Mouse (Mus musculus): ENCODE measurements around the gene Mylk.
"Not testable (repeated sequence)": the region's sequence is repeated elsewhere in the genome, so short reads cannot be mapped to it uniquely, and the experiment has no call there.

Gene Mylk

DNA sequence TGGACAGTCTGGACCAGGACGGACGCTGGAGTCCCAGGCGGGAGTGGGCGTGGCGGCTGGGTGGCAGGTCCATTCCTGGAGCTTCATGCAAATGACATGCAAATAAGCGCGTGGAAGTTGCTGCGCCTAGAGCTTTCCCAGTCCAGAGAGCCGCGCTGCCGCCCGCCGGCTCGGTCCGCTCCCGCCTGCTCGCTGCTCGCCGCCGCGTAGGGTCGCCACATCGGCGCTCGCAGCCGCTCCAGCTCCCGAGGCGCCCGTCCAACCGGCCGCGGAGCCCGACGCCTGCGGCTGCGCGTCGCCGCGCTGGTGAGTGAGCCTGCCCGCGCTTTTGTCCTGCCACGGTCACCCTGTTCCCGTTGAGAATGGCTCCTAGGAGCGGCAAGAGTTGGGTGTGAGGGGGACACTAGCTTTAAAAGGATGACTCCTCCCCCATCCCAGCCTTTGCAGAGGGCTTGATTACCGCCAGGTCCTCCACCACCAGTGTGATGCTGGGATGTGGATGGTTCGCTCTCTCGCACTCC, at the start of gene Mylk:
Gene Mylk, plus strand, starts transcription at position 146 of the 521 bp plus-strand sequence.
- DNase-seq (ENCODE audit: extremely low read depth, low read depth, low spot score) = no peak

DNA sequence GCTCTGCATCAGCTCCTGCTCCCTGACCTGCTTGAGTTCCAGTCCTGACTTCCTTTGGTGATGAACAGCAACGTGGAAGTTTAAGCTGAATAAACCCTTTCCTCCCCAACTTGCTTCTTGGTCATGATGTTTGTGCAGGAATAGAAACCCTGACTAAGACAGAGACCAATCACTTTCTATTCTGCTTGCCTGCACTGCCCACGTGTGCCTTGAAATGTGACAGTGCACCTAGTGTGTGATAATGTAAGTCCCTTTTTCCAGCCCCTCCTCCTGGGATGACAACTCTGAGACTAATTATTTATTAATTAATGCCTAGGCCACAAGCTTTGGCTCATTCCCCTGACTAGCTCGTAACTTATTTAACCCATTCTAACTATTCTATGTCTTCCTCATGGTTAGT, 46.3 kb upstream of the Mylk start:
- DNase-seq (ENCODE audit: extremely low read depth, low read depth, low spot score) = not testable (repeated sequence)

DNA sequence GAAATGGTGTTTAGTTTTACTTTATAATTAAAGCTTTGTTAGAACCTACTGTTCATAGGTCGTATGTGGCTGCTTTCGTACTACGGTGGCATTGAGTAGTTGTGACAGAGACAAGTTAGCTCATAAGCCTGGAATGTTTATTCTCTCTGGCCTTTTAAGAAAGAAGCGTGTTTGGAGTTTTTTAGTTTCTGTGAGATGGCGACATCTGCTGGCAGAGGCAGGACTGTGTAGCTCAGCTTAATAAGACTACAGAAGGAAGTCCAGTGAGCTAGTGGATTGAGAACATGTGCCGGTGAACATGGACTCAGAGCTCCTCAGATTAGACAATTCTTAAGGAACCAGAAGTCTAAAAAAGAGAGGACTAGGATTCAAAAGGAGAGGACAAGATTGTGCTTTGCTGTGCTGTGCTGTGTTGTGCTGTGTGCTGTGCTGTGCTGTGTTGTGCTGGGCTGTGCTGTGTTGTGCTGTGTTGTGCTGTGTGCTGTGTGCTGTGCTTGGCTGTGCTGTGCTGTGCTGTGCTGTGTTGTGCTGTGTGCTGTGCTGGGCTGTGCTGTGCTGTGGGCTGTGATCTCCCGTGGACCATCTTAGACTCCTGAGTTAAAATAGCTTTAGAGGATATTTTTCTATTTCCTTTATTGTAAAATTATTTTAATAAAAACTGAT, 44.7 kb upstream of the Mylk start:
- peak; percentile 23 for DNase-seq (ENCODE audit: extremely low read depth, low read depth, low spot score)

DNA sequence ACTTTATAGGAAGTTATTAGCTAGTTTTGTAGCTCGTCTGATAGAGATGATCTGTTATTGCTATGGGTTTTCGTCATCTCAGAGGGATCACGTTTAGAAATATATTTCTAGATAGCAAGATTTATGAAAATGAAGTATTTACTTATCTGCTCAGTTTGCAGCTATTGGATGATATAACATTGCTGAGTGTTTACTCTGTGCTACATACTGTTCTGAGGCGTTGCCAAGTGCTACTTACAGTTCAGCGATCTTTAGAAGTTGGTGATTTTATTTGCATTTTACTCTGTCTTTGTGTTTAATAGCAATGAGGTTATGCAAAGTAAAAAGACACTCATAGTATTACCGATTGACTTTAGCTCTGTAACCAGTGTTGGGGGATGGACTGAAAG, 44.2 kb upstream of the Mylk start:
- no peak for DNase-seq (ENCODE audit: extremely low read depth, low read depth, low spot score)

DNA sequence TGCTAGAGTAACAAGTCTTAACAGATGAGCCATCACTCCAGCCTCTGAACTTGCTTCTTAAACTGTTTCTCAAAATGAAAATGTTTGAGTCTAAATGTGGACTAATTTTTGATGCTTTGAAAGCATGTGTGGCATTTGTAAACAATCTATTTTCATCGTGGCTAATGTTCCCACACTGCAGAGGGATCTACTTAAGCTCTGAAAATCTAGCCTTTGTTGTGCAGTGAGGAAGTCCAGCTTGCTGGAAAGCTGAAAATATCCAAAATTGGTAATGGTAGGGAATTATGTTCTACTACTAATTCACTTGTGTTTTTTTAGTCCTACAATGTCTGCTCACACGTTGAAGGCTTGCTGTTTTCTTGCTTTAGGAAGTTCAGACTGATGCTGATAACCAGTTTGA, 39.0 kb upstream of the Mylk start:
- DNase-seq (ENCODE audit: extremely low read depth, low read depth, low spot score) = no peak

DNA sequence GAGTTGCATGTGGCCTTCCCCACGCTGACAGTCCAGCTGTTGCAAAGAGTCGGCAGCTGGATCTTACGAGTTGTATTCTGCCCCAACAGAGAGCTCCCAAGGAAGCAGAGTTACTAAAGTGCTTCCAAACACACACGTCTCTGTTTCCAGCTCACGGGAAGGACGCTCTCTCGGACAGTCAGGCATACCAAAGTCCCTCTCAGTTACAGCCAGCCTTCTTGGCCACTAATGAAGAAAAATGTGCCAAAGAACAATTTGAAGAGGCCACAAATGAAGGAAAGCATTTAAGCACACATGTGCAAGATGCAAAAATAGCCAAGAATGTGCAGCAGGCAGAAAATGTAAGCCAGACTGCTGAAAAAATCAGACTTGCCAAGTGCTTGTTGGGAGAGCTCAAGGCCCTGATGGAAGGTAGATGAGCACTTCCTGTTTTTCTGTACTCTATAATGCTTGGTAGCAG, 38.5 kb upstream of the Mylk start:
- DNase-seq (ENCODE audit: extremely low read depth, low read depth, low spot score) = no peak

DNA sequence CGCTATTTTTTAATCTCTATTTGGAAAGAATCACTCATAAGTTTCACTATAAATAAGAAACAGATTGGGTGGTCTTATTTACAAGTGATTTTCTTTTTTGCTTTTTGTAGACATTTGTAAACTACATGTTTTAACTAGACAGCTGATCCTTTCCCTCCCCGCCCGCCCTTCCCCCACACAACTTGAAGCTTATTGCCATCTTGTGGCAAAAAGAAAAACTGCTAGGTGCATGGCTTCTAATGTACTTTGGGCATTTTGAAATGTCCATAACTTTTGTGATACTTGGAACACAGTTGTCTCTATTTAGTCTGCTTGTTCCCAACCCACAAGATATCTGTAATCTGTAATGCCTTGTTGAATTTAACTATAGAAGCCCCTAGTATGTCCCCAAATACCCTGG, 33.5 kb upstream of the Mylk start:
- DNase-seq (ENCODE audit: extremely low read depth, low read depth, low spot score) = no peak

DNA sequence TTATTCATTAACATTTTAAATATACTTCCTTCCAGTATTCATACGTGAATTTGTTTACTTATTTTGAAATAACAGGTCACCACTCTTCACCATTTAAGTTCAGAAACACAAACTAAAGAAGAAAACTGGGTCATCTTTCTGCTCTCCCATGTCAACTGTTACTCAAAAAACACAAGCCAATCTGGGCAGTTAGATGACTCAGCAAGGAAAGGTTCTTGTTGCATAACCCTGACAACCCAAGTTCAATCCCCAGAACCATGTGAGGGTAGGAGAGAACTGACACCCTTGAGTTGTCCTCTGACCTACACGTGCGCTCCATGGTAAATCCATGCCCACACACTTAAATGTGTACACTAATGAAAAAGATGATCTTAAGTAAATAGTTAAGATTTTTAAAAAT, 19.9 kb upstream of the Mylk start:
- DNase-seq (ENCODE audit: extremely low read depth, low read depth, low spot score) = no peak

DNA sequence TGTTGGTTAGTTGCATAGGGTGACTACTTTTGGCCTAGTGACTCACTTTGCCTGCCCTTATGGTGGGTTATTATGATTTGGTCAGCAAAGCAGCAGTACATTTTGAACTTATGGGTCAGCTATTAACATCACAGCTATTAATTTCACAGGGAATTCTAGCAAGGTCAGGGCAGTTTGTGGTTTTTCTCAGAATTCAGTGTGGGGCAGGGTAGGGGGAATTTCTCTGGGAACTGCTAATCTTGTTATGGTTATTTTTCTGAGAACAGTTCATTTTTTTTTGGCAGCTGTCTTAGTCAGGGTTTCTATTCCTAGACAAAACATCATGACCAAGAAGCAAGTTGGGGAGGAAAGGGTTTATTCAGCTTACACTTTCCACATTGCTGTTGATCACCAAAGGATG, 16.4 kb upstream of the Mylk start:
- DNase-seq (ENCODE audit: extremely low read depth, low read depth, low spot score) = not testable (repeated sequence)

DNA sequence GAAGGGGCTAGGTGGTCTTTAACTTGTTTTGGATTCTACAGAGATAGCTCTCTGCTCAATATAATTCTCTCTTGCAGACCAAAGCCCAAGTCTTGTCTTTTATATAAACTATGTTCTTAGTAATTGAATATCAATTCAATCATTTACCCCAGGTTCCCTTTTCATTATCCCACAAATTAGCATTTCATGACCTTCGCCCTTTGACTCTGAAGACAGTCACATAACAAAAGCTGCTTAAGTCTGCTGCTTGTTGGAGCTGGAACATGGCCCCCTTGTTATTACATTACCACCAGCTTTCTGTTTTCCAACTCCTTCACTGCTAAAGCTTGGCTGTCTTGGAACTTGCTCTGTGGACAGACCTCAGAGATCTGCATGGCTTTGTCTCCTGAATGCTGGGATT, 15.6 kb upstream of the Mylk start:
- no peak for DNase-seq (ENCODE audit: extremely low read depth, low read depth, low spot score)

DNA sequence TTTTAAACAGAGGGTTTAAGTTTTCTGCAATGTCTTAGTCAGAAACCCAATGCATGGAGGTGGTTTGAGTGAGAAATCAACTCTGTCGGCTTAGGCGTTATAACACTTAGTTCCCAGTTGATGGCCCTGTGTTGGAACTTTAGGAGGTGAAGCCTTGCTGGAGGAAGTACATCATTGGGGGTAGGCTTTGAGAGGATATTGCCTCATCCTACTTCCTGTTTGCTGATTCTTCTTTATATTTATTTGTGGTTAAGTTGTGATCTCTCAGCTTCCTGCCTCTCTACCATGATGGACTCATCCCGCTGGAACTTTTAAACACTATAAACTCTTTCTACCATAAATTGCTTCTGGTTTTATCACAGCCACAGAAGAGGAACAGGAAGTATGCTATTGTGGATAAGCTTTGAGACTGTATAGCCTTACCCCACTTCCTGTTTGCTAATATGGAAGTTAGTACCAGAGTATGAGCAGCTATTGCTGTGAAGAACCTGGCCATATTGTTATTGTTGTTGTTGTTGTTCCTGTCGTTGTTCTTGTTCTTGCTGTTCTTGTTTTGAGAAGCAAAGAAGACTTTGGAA, 6.3 kb upstream of the Mylk start:
- no peak for DNase-seq (ENCODE audit: extremely low read depth, low read depth, low spot score)

DNA sequence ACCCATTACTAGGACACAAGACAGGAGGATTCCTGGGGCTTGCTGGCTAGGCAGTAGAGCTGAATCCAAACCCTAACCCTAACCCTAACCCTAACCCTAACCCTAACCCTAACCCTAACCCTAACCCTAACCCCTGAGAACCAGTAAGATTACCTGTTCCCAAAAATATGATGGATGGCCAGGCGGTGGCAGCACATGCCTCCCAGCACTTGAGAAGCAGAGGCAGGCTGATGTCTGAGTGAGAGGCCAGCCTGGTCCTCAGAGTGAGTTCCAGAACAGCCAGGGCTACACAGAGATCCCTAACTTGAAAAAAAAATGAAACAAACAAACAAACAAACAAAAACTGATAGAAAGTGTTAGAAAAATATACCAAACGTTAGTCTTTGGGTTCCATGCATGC, 2.1 kb upstream of the Mylk start:
- DNase-seq (ENCODE audit: extremely low read depth, low read depth, low spot score) = no peak

DNA sequence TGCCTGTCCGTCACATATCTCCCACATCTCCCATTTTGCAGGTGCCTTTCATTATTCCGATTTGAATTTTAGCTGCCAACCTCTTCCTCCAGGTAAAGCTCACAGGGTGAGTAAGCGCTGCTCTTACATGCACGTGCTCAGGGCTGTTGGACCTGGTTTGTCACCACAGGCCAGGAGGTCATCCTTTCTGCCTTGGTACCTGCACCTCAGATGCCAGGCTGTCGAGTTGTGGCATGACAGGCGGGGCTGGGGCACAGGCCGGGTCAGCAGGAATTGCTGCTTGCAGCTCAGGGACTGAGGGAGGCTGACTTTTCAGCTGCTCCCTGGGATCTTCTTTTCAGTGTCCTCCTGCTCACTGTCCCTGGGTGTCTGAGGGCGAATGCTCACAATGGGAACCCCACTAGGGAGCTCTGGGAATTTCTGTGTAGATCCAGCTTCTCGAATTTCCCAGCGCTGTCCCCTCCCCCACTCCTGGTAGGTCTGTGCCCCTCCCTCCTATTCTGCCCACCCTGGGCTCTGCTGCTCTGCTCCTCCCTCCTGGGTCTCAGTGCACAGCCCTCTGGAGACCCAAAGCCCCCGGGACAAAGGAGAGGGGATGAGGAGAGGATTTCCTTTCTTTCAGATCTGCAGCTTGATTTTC, 3.2 kb downstream of the Mylk start:
- DNase-seq (ENCODE audit: extremely low read depth, low read depth, low spot score) = no peak

DNA sequence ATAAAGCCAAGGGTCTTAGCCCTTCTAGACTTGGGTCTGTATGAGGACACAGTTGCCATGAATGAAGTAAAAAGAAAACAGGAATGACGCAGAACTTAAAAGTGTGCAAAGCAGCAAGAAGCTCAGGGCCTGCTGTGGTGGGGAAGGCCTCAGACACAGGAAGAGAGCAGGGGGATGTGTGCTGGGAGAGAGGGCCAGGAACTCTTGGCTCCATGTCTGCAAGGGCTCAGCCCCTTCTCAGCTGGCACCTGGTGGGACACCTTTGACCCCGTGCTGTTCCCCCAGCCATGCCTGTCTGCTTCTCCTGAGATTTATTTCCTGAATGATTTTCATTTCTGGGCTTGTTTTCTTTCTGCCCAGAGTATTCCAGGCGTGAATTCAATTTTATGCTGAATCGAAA, 4.5 kb downstream of the Mylk start:
- no peak for DNase-seq (ENCODE audit: extremely low read depth, low read depth, low spot score)

DNA sequence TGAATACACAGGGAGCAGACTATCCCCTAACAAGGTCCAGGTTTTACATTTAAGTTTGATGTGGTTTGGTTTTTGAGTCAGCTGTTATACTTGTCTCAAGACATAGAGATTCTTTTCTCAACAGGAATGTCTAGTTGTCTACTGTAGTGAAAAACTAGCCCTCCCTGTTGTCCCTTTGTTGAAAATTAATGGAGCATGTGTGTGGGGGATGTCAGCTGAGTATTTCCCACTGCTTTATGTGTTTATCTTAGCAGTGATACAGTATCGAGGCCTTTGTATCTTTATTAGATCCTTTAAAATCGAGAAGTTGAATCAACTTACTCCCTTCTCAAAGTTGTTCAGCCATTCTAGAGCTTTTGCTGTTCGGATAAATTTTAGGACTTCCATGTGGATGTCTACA, 7.0 kb downstream of the Mylk start:
- no peak for DNase-seq (ENCODE audit: extremely low read depth, low read depth, low spot score)

DNA sequence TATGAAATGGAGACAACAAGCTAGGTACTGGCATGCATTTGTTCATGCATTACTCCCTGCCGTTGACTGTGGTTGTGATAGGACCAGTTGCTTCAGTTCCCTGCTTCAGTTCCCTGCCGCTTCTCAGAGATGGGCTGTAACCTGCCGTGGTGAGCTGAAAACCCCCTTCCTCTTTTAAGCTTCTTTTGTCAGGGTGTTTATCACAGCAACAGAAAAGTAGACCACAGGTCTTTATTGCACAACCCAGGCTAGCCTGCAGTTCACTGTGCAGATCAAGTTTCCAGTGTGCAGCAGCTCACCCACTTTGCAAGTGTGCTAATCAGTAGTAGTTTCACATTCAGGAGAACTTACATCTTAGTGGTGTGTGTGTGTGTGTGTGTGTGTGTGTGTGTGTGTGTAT, 8.0 kb downstream of the Mylk start:
- no peak for DNase-seq (ENCODE audit: extremely low read depth, low read depth, low spot score)

DNA sequence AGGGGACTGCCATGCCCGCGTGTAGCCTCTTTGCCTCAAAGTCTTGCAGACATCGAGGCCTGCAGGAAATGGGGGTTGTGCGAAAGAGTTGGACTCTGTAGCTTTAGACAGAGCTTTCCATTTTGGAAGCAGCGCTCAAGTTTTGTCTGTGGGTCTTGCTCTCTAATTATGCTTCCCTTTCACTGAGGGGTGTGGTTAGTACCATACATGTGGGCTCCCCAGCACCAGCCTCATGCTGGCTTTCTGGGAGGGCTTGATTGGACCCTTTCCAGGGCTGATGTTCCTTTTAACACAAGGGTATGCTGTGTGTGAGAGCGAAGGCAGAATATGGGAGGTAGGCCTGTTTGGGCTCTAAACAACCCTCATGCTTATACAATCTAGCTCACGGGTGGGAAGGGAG, 12.0 kb downstream of the Mylk start:
- no peak for DNase-seq (ENCODE audit: extremely low read depth, low read depth, low spot score)

DNA sequence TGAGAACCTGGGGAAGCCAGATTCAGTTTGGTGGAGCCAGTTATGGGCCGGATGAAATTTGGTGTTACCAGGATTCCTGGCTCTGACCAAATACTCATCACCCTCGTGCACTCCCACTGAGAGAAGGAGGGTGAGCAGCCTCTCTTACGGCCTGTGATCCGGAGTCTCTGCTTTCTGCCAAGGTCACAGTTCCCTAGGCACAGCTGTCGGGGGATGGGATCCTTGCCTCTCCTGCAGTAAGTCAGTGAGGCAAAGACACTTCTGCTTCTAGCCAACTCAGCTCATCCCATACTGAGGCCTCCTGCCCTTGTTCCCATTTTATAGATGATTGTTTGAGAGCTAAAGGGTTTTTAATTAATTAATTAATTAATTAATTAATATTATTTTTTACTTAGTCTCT, 13.2 kb downstream of the Mylk start:
- DNase-seq (ENCODE audit: extremely low read depth, low read depth, low spot score) = no peak

DNA sequence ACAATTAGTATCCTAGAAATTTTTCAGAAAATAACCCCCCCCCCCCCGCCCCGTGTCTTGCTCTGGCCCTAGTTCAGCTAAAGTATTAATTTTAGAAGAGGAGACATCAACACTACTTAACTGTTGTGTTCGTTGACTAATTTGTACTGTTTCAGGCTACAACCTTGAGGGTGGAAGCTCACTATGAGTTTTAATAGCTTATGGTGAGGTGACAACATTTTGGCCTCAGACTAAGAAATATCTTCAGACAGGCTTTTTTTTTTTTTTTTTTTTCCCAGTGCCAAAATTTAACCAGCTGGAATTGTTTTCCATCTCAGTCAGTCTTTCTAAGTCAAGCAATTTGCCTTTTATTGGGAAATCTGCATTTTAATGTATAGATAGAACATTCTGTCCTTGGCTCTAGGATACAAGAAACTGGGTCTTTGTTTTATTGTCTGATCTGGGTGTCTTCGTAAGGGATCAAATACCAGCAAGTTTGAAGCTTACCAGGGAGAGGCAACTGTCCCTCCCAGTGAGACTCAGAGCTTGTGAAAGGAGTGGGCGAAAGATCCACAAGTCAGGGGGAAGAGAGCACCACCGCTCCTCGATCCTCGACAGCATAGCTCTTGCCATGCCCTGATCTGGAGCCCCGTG, 19.1 kb downstream of the Mylk start:
- no peak for DNase-seq (ENCODE audit: extremely low read depth, low read depth, low spot score)

DNA sequence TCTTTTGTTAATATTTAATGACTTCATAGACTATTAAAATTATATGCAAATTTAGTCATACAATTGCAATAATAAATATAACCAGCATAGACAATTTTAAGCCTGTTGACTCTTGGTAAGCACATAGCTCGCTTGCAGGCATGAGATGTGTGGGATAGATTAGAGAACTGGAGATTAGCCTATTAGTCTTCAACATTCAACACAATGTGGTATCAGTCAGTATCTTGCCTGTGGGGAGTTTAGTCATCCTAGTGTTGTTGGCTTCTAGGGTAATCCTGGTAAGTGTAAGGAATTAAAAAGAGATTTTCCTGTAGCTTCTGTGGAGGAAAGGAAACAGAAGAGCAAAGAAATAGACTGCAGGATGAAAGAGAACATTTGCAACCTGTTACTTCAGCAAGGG, 20.7 kb downstream of the Mylk start:
- peak; percentile 54 for DNase-seq (ENCODE audit: extremely low read depth, low read depth, low spot score)

DNA sequence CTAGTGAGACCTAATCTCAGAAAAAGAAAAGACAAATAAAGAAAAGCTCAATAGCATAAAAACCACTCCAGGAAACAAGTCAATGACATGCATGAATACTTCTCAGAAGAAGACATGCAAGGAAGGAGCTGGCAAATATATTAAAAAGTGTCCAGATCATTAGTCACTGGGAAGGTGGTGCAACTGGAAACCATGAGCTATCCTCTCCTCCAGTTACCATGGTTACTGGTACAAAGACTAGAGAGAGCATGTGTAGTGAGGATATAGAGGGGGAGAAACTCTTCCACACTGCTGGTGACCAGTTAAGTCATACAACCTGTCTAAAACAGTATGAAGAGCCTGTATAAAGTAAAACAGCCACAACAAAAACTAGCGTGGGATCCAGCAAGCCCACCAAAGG, 21.2 kb downstream of the Mylk start:
- DNase-seq (ENCODE audit: extremely low read depth, low read depth, low spot score) = no peak

DNA sequence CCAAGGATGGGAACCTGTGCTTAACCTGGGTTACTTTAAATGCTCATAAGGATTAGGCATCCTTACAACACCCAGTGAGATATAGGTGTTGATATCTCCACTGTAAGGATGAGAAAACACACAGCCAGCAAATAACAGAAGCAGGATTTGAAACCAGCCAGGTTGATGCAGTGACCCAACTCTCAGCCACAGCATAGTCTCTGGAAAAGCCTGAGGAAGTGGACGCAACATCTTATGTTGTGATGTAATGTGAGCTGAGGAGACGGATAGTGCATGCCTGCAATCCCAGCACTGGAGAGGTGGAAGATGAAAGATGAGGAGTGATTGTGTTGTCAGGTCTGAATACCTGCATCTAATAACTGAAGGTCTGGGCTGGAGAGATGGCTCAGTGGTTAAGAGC, 22.4 kb downstream of the Mylk start:
- DNase-seq (ENCODE audit: extremely low read depth, low read depth, low spot score) = no peak
